Mouse (Mus musculus): Measurements from ENCODE around the gene Trex2. TPM values are rescaled to one million over a fixed set of nuclear protein-coding genes. Genes with fewer than 3 reads are reported as not detected.

Trex2 gene
- polyA plus RNA-seq, 1 experiment: 2.2 TPM

GRCm38 (mm10) chrX:73479656-73480055 lies 44.5 kb upstream of the Trex2 start:
- TF ChIP-seq POLR2A (IDR thresholded peaks at IDR 0.05; ENCODE audit: control insufficient read depth, extremely low read depth, insufficient read depth, low read length, poor library complexity) (no peak), CTCF (IDR thresholded peaks at IDR 0.05; ENCODE audit: borderline replicate concordance, control insufficient read depth, extremely low read depth, insufficient read depth, low read length, poor library complexity) (no peak)
- H3K4me1 ChIP-seq (replicated peaks; ENCODE audit: control insufficient read depth, insufficient read depth, low read length): no peaks in the 10 kb centered on the region

GRCm38 (mm10) chrX:73477500-73477899 lies 42.4 kb upstream of the Trex2 start:
- H3K27me3 ChIP-seq (ENCODE audit: control insufficient read depth, insufficient read depth, low read length): no peaks in the 10 kb centered on the region
- H3K4me3 ChIP-seq (ENCODE audit: control insufficient read depth, insufficient read depth, low read length): no peak overlapping the region
- no peaks in the 10 kb centered on the region for H3K36me3 ChIP-seq (ENCODE audit: control insufficient read depth, insufficient read depth, low read length)
- no peak for DNase-seq
- H3K27ac ChIP-seq (ENCODE audit: control insufficient read depth, insufficient read depth, low read length): no peak overlapping the region
- no peak for TF ChIP-seq CTCF (IDR thresholded peaks at IDR 0.05; ENCODE audit: borderline replicate concordance, control insufficient read depth, extremely low read depth, insufficient read depth, low read length, poor library complexity)
- no peak for TF ChIP-seq POLR2A (IDR thresholded peaks at IDR 0.05; ENCODE audit: control insufficient read depth, extremely low read depth, insufficient read depth, low read length, poor library complexity)
- 94% methylated on average over 2 of the region's 2 CpGs for WGBS
- no peaks in the 10 kb centered on the region for H3K4me1 ChIP-seq (replicated peaks; ENCODE audit: control insufficient read depth, insufficient read depth, low read length)

More at GRCm38 (mm10) chrX:73479656-73480055, 44.5 kb upstream of the Trex2 start:
- Histone ChIP-seq H3K36me3 (ENCODE audit: control insufficient read depth, insufficient read depth, low read length) (no peaks in the 10 kb centered on the region), H3K27ac (ENCODE audit: control insufficient read depth, insufficient read depth, low read length) (no peak overlapping the region), H3K27me3 (ENCODE audit: control insufficient read depth, insufficient read depth, low read length) (no peaks in the 10 kb centered on the region), H3K4me3 (ENCODE audit: control insufficient read depth, insufficient read depth, low read length) (no peak overlapping the region)
- DNase-seq: no peak

- 92% methylated on average over 2 of the region's 2 CpGs for WGBS
- TF ChIP-seq POLR2A (IDR thresholded peaks at IDR 0.05; ENCODE audit: control insufficient read depth, extremely low read depth, insufficient read depth, low read length, poor library complexity) (no peak), CTCF (IDR thresholded peaks at IDR 0.05; ENCODE audit: borderline replicate concordance, control insufficient read depth, extremely low read depth, insufficient read depth, low read length, poor library complexity) (no peak)
- Histone ChIP-seq H3K27me3 (ENCODE audit: control insufficient read depth, insufficient read depth, low read length) (no peaks in the 10 kb centered on the region), H3K4me1 (replicated peaks; ENCODE audit: control insufficient read depth, insufficient read depth, low read length) (no peaks in the 10 kb centered on the region), H3K27ac (ENCODE audit: control insufficient read depth, insufficient read depth, low read length) (no peak overlapping the region), H3K36me3 (ENCODE audit: control insufficient read depth, insufficient read depth, low read length) (no peaks in the 10 kb centered on the region), H3K4me3 (ENCODE audit: control insufficient read depth, insufficient read depth, low read length) (no peak overlapping the region)
- no peak for DNase-seq
Observed at GRCm38 (mm10) chrX:73476621-73477020, 41.5 kb upstream of the Trex2 start.

GRCm38 (mm10) chrX:73475658-73476256 lies 40.6 kb upstream of the Trex2 start:
- no peaks in the 10 kb centered on the region for H3K4me1 ChIP-seq (replicated peaks; ENCODE audit: control insufficient read depth, insufficient read depth, low read length)
- no peak overlapping the region for H3K27ac ChIP-seq (ENCODE audit: control insufficient read depth, insufficient read depth, low read length)
- no peak for DNase-seq

GRCm38 (mm10) chrX:73474340-73475165 lies 39.4 kb upstream of the Trex2 start:
- Histone ChIP-seq H3K4me3 (ENCODE audit: control insufficient read depth, insufficient read depth, low read length) (no peak overlapping the region), H3K27ac (ENCODE audit: control insufficient read depth, insufficient read depth, low read length) (no peak overlapping the region), H3K27me3 (ENCODE audit: control insufficient read depth, insufficient read depth, low read length) (no peaks in the 10 kb centered on the region), H3K4me1 (replicated peaks; ENCODE audit: control insufficient read depth, insufficient read depth, low read length) (no peaks in the 10 kb centered on the region), H3K36me3 (ENCODE audit: control insufficient read depth, insufficient read depth, low read length) (no peaks in the 10 kb centered on the region)
- DNase-seq: no peak
- 79% methylated on average over 12 of the region's 12 CpGs for WGBS
- TF ChIP-seq POLR2A (IDR thresholded peaks at IDR 0.05; ENCODE audit: control insufficient read depth, extremely low read depth, insufficient read depth, low read length, poor library complexity) (no peak), CTCF (IDR thresholded peaks at IDR 0.05; ENCODE audit: borderline replicate concordance, control insufficient read depth, extremely low read depth, insufficient read depth, low read length, poor library complexity) (no peak)

More at GRCm38 (mm10) chrX:73475658-73476256, 40.6 kb upstream of the Trex2 start:
- WGBS: 100% methylated on average over 1 of the region's 1 CpGs
- Histone ChIP-seq H3K4me3 (ENCODE audit: control insufficient read depth, insufficient read depth, low read length) (no peak overlapping the region), H3K27me3 (ENCODE audit: control insufficient read depth, insufficient read depth, low read length) (no peaks in the 10 kb centered on the region), H3K36me3 (ENCODE audit: control insufficient read depth, insufficient read depth, low read length) (no peaks in the 10 kb centered on the region)
- TF ChIP-seq POLR2A (IDR thresholded peaks at IDR 0.05; ENCODE audit: control insufficient read depth, extremely low read depth, insufficient read depth, low read length, poor library complexity) (no peak), CTCF (IDR thresholded peaks at IDR 0.05; ENCODE audit: borderline replicate concordance, control insufficient read depth, extremely low read depth, insufficient read depth, low read length, poor library complexity) (no peak)

GRCm38 (mm10) chrX:73471764-73472163 lies 36.6 kb upstream of the Trex2 start:
- Histone ChIP-seq H3K36me3 (ENCODE audit: control insufficient read depth, insufficient read depth, low read length) (no peaks in the 10 kb centered on the region), H3K4me1 (replicated peaks; ENCODE audit: control insufficient read depth, insufficient read depth, low read length) (no peaks in the 10 kb centered on the region), H3K27ac (ENCODE audit: control insufficient read depth, insufficient read depth, low read length) (no peak overlapping the region), H3K4me3 (ENCODE audit: control insufficient read depth, insufficient read depth, low read length) (no peak overlapping the region), H3K27me3 (ENCODE audit: control insufficient read depth, insufficient read depth, low read length) (no peaks in the 10 kb centered on the region)
- WGBS: 87% methylated on average over 3 of the region's 3 CpGs
- no peak for DNase-seq
- TF ChIP-seq CTCF (IDR thresholded peaks at IDR 0.05; ENCODE audit: borderline replicate concordance, control insufficient read depth, extremely low read depth, insufficient read depth, low read length, poor library complexity): no peak
- no peak for TF ChIP-seq POLR2A (IDR thresholded peaks at IDR 0.05; ENCODE audit: control insufficient read depth, extremely low read depth, insufficient read depth, low read length, poor library complexity)
